Mouse (Mus musculus) ES-CJ7 (cell line): ENCODE measurements around the gene Spata45.

Source experiments
- DNase-seq: peaks from one replicate; pipeline ENCODE4 v3.0.0; 2011; ENCODE audit warnings: low read depth, low spot score

Spata45 gene

DNA sequence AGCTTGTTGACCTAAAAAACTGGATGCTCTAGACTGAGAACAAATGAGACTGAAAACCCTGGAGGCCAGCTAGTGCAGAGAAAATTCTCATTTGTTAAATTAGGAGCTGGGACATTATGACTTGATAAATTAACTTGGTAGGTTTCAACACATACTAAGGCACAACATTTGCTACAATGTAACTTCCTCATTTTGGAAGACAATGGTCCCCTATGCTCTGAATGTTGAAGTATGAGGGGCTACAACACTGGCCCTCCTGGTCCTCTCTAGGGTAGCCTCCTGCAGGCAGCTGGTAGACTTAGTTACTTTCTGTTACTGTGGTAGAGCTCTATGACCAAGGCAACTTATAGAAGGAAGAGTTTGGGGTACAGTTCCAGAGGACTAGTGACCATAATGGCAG lies 4.9 kb downstream of the Spata45 start:
- DNase-seq = no peak

DNA sequence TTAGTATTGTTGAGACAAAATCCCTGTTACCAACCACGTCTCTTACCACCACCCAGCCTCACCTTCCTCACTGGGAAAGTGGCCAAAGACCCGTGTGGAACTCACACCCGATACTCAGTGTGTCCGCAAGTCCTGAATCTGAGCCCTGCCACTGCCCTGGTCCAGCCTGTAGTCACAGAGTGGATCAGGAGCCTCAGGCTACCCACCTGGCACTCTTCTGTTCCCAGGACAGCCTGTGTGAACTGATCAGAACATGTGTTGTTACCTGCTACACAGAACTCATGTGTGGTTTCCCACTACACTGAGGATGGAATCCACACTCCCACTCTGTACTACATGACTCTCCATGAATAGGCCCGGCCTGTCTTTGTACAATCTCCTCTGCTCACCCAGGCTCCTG lies 5.7 kb downstream of the Spata45 start:
- no peak for DNase-seq

DNA sequence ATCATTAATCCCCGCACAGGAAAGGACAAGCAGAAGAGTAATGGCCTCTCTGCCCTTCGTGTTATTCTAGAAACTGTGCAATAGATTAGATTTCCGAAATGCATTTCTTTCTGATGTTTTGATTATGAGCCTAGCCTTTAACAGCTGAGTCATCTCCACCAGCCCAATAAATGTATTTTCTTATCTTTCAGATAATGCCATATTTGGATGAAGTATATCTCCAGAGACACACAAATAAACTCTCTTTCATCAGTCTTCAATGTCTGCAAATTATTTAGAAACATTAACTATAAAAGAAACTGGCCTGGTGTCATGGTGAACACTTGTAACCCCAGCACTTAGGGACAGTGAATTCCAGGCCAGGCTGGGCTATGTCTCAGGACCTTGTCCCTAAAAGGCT lies 6.2 kb downstream of the Spata45 start:
- no peak for DNase-seq

DNA sequence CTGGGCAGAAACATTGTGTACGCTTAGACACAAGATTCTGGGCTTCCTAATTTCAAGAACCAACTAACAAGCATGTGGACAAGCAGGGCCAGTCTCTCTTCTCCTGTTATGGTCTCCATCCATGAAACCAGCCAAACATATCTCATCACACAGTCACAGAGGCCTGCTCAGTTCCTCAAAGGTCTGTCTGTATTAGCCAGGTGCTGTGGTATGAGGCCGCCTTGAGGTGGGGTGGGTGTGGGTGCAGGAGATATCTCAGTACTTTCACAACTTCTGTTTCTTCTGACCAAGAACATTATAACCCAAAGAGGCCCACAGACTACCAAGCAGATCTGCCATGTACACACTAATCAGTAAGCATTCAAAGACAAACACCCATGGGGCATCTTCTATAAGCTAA lies 8.8 kb downstream of the Spata45 start:
- DNase-seq = no peak

DNA sequence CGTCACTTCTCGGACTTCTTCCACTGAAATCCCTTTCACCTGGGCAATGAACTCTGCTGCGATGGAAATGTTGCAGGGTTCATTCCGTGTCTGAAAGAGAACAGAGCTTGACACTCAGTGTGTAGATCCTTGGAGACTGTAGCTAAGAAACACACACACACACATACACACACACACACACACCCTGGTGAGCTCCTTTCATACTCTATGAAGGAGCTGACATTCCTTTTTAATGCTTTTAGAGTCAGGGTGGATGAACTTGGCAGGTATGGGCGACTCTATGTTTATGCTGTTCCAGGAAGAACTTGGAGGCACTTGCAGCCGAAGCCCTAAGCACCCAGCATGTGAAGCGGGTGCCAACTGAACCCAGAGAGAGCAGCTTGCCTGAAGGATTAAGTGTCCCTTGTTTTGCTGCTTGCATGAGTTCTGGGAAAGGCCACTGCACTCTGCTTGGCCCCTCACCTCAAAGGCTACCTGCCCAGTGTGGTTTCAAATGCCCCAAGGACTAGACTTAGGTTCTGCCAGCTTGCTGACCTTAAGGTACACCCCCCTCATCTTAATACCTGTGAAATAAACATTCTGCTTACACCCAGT lies 9.9 kb downstream of the Spata45 start:
- no peak for DNase-seq

DNA sequence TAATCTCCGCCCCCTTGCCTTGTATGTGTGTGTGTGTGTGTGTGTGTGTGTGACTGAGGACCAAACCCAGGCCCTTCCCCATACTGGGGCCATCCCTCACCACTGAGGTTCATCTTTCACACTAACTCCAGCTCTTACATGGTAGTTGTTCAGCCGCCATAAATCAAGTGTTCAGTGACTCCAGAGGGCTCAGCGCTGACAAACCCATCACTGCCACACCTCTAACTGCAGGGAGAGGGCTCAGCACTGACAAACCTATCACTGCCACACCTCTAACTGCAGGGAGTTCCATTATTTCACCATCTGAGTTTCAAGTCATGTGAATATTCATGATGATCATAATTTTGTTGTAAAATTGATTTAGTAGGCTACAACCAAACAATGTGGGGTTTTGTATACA lies 17.1 kb downstream of the Spata45 start:
- DNase-seq = no peak

DNA sequence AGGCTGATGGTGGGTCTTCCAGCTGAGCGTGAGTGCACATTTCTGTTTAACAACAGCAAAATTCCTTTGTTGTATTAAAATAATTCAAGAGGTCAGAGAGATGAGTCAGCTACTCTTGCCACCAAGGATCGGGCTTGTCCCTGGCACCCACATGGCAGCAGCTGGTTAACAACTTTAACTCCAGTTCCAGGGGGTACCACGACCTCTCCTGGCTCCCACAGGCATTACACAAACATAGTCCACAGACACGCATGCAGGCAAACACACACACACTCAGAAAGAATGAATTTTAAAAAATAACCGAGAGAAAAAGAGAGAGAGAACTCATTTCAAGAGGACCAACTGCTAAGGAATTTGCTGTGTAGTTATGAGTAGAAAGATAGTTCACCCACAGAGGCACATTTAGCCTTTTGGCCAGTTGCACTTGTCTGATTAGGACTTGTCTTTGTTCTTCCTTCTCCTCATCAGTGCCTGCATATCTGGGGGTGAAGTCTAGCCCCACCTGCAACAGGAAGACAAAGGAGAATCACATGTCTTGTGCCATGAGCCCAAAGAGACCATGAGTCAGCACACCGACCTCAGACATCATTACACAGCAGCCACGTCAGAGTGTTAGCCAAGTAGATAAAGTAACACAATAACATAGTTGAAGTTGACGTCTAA lies 18.6 kb downstream of the Spata45 start:
- peak; percentile 32 for DNase-seq

DNA sequence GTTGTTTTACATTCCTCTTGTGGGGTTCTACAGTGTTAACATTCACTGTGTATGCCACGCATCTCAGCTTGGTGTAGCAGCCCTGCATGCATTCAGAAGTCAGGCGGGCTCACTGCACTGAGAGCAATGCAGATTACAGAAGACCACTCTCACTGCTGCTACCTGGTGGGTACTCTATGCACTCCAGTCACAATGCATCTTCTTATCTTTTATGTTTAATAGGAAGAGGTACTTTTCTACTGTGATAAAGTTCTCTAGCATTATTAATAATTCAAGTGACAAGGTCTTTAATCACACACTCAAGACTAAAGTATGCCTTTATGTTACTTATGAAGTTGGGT lies 19.1 kb downstream of the Spata45 start:
- peak; percentile 39 for DNase-seq

DNA sequence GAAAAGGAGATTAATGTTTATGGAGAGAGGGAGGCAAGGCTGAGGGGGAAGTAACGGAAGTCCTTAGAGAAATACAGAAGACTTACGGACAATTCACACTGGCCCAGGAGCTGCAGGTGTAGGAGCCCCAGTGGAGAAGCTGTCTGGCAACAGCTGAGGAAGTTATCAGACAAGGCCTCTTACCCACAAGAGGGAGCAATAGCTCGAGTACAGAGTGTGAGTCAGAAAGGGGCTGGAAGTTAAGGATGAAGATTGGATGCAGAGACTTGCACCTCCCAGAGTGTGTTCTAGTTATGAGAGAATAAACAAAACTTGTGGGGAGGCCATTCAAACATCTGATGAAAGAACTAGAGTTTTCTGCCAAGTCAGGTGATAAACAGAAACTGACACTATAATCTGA lies 21.0 kb downstream of the Spata45 start:
- DNase-seq = peak; percentile 30

DNA sequence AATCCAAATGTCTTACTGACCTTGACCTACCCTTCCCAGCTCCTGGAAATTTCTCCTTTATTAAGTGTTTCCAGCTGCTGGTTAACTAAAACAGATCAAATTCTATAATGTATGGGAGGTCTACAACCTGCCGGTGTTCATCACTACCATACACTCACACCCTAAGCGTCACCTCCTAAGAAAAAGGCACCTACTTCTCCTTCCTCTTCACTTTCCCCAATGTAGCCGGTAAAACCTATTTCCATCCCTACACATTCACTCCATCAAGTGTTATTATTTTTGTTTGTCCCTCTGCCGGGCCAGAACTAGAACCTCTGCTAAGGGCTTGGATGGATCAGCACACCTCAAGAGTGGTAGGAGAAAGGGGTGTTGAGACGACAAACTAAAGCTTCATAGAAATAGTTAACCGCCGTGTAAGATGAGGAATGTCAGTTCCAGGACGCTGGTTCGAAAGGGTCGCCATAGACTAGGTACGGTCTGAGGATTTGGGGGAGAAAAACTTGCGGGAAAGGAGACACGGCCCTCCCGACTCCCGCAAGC lies 25.9 kb downstream of the Spata45 start:
- DNase-seq = no peak

DNA sequence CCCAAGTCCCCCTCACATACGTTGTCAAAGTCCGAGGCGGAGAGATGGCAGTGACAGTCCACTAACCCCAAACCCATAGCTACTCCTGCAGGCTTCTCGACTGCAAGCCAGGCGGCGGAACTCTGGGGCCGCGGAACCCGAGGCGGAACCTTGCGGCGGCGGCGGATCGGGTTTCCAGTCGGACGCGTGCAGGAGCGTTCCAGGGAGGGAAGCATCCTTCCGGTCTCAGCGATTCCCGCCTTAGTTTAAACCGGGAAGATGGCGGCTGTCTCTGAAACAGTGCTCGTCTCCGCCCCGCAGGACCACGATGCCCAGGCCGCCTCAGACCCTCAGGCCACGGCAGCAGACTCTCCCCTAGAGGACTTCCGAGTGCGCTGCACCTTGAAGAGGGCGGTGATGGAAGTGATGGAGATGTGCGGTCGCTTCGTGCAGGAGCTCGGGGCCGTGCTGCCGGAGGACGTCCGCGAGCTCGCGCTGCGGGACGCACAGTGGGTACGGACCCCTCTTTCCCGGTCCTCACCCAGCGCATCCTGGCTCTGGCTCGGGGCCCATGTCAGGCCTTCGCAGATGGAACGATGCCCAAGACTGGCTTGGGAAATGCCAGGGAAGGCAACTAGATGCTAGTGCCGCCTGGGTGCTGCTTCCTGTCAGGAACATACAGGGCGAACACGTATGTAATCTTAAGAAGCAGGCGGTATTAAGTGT lies 26.5 kb downstream of the Spata45 start, which contains the start of the genes Tatdn3 and Nsl1:
Tatdn3 (minus strand) TSS at position 152 of the 705 bp plus-strand sequence.
Nsl1 (plus strand) TSS at position 232 of the 705 bp plus-strand sequence.
- peak; percentile 91 for DNase-seq

DNA sequence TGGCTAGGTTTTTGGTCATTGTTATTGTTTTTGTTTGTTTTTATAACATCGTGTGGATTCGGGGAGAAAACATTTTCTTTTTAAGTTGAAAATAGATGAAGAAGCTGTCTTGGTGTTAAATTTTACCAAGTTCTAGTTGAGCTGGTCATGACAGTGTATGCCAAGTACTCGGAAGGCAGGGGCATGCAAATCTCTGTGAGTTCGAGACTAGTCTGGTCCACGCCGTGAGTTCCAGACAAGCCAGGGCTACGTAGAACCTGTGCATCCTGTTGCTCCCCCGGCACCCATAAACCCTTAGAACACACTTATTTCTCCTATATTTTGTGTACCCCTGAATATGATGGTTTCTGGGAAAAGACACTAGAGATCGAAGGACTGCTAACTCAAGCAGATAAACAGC lies 27.3 kb downstream of the Spata45 start:
- DNase-seq = no peak

DNA sequence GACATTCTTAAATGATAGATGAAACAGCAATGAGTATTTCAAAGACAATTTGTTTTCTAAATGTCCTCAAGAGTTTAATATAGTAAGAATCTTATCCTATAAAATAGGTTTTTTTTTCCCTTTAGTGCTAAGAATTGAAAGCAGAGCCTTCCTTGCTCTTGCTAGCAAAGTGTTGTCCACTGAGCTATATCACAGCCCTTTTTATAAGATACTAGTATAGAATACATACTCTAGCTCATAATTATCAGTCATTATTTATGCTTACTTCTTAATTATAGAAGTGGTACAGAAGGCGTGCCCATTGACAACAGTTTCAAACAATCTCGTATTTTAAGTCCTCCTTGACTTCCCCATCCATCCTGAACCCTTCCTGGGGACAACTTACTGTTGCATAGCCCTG lies 28.1 kb downstream of the Spata45 start:
- DNase-seq = no peak

DNA sequence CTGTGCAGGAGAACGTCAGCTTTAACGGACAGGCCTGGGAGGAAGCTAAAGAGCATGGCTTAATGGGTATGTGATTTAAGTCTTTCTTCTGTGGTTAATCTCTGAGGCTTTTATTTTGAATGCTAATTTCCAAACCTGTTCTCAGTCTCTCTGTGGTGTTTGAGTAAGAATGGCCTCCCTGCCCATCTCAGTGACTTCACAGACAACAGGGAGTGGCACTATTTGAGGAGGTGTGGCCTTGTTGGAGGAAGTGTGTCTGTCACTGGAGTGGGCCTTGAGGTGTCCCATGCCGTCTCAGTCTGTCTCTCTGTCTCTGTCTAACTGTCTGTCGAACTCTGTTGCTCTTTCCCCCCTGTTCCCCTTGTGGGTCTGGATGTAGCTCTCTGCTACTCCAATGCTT lies 28.7 kb downstream of the Spata45 start:
- DNase-seq = peak; percentile 85

DNA sequence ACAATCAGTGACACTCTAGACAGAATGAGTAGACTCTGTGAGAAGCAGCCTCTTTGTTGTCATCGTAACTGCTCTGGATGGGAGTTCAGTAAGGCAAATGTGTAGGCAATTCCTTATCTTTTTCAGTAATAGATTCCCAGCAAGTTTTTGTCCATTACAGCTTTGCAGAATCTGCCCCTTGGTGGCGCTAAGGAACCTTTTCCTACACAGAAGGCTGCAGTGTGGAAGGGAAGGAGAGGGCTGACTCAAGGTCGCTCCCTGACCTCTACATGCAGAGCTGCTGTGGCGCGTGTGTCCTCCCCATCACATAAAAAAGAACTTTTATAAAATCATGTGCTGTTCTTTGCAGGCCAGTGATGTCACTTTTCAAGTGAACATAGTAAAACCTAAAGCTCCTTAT lies 31.9 kb downstream of the Spata45 start:
- peak; percentile 65 for DNase-seq

DNA sequence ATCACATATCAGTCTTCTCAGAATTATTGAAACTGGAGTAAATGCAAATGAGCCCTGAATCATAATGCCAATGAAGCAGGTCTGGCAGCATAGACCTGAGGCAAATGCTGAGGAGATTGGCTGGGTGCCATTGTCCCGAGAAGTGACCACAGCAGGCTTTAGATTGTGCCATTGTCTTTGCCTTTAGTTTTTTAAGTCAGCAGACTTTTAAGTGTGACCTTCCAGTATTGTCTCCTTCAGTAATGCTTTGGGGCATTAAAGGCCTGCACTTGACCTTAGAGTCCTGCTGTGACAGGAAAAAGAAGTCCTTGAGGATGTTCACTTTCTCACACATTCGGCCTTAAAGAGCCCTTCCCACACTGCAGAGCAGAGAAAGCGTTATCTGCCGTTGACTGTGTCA lies 33.8 kb downstream of the Spata45 start:
- DNase-seq = peak; percentile 71

DNA sequence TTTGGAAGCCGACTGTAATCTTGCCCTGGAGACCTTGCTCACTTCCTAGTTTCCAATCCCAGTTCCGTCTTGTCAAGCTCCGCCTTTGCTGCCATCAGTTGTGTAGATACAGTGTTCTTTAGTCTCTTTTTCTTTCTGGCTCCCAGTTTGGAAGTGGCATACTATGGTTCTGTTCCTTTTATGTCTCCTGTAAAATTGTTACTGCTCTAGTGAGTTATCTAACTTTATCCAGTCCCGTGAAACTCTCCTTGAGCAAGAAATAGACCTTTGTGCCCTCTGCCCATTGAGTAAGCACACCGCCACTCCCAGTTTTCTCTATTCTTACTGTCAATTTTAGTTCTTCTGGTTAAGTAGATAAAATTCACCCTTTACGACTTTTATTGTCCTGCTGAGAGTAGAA lies 35.2 kb downstream of the Spata45 start:
- DNase-seq = no peak

DNA sequence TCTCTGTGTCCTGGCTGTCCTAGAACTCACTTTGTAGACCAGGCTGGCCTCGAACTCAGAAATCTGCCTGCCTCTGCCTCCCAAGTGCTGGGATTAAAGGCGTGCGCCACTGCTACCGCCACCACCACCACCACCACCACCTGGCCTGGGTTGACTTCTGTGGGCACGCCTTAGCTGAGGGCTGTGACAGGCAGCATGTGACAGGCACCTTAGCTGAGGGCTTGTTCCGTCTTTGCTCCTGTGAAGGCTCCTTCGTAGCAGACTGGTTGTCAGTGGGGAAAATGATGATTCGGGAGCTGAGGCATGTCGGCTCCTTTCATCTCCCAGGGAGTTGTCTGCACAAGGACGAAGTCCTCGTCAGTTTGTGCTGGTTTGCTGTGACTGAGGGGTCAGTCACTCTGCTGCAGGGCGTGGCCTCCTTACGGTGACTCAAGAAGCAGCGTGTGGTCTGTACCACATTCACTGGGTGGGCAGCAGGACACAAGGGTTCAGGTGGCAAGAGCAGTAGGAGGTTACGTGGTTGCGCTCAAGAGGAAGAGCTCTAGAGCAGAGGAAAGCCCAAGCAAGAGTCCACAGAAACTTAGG lies 36.0 kb downstream of the Spata45 start:
- no peak for DNase-seq

DNA sequence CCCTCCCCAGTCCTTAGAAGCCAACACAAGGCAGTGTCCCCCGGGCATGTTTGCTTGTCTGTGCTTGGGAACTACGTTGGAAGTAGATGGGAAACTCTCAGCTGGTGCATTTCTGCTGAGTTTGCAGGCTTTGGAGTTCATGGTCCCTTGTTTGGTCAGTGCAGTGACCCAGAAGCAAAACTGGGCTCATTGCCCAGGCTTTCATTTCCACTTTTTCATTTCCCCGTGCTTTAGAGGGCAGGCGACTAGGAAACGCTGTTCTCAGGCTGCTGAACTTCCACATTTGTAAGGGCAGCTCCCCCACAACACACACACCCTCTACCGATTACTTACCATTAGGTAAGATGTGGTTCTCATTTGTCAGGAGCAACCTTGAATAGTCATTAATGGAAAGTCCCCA lies 36.6 kb downstream of the Spata45 start:
- no peak for DNase-seq

DNA sequence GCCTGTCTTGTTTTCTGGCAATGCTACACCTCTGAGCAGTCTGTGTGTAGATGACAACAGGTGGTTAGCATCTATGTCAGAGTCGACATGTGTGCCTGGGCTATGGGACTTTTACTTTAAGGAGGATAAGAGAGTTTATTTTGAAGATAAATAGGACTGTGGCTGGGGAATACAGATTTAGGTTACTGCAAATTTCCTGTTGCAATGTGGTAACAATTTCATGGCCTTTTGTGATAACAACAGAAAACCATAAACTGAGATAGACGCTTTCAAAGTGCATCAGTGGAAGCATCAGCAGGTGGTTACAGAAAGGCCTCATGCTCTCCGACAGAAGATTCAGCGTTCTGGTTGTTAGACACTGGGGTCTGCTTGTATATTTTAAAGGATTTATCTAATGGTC lies 37.0 kb downstream of the Spata45 start:
- no peak for DNase-seq

DNA sequence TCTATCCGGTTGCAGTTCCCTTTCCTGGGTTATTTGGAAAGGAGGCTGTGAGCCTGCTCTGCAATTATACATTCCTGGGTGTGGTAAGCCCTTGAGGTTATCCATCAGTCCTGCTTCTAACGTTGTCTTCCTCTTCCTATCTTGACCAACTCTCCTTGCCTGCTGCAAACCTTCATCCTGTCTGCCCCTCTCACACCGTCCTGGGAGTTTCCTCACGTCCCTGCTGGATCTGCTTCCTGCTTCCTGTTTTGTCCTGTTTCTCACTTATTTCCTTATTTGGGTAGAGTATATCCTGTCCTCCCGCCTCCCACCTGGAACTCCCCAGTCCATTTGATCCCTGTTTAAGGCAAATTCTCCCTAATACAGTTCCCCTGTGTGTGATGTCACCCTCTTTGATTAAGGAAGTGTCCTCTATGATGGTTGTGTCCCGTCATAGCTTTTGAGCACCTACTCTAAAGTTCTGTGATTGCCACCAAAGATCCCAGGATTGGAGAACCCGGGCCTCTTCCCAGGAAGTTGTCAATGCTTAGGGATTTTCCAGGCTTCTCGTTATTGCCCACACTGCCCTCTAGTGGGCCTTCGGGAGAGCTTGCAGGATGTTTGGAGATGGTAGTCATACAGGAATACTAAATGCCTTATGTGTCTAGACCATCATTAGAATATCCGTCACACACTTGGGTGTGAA lies 38.9 kb downstream of the Spata45 start:
- peak; percentile 74 for DNase-seq

DNA sequence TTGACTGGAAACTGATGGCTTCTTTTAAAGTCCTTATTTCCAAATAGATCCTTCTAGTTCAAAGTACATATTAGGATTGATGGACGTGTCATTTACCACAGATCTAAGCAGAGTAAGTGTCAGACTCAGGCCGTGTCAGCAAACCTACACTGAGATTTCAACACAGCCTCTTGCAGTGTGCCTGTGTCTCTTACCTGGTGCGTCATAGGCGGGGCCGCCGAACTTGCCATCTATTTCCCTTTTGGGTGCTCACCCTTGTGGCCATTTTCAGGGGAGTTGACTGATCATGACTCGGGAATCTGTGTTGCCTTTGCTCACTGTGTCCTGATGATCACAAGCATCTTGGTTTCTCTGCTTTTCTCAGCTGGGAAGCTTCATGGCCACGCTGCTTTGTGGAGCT lies 46.8 kb downstream of the Spata45 start:
- no peak for DNase-seq
